Mouse (Mus musculus) lung, adult 2 months (tissue): Measurements from ENCODE around the gene Treml2. TPM values are rescaled to one million over a fixed set of nuclear protein-coding genes. Genes with fewer than 3 reads are reported as not detected.

Experiments used
- DNase-seq: peaks from one replicate; pipeline ENCODE4 v3.0.0; 2022
- H3K4me1 ChIP-seq: fragments of 200-500 bp; 2 replicates; pipeline ENCODE4 v1.6.1; 2011; ENCODE audit warnings: low read length; ENCODE audit not compliant: control insufficient read depth, insufficient read depth
- H3K4me3 ChIP-seq: fragments of 200-500 bp; replicated peaks from 2 replicates; pipeline ENCODE3; 2011; ENCODE audit warnings: low read depth, mild to moderate bottlenecking, control low read depth, low read length; ENCODE audit errors: extremely low read depth
- CTCF ChIP-seq: fragments of 200-500 bp; IDR thresholded peaks from 2 replicates; pipeline ENCODE4 v1.5.1; 2011; ENCODE audit warnings: mild to moderate bottlenecking, low read length, control low read depth; ENCODE audit not compliant: insufficient read depth
- POLR2A ChIP-seq: fragments of 200-500 bp; IDR thresholded peaks from 2 replicates; pipeline ENCODE4 v1.6.1; 2011; ENCODE audit warnings: low read depth, mild to moderate bottlenecking, control low read depth, low read length, borderline replicate concordance; ENCODE audit errors: extremely low read depth
- WGBS: fragments of 180-500 bp; shearing (Covaris S2); methylation state at CpG from one replicate; pipeline ENCODE4 v1.1.7; 2018; 5-methylcytosine and 5-hydroxymethylcytosine counted together
- polyA plus RNA-seq: library from polyadenylated mRNA; depleted of rRNA; stranded (reverse); fragments of >200 nt; gene quantifications from 2 replicates; pipeline ENCODE4 v1.2.3, GENCODE M21; 2012

Gene Treml2
- polyA plus RNA-seq, 1 experiment, result 6.0 TPM

DNA sequence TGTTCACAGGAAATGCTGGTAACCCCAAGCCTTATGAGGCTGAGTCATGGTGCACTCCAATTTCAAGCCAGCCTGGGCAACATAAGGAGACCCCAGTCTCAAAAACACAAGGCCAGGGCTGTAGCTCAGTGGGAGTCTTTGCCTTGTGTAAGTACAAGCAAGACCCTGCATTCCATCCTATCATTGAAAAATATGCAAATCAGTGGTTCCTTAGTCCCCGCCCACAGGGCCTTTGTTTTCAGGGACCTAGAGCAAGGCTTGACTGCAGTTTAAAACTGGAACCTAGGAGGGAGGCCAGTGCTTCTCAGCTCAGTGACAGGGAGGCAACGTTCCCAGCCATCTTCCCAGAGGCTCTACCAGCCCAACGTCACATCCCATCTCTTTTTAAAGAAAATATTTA lies 23.9 kb downstream of the Treml2 start:
- no peaks in the 10 kb centered on the region for H3K4me1 ChIP-seq
- WGBS, result 81% methylated on average over 3 of the region's 3 CpGs
- H3K4me3 ChIP-seq, result no peak overlapping the region
- no peak for DNase-seq
- no peak for TF ChIP-seq CTCF
- no peak for TF ChIP-seq POLR2A

DNA sequence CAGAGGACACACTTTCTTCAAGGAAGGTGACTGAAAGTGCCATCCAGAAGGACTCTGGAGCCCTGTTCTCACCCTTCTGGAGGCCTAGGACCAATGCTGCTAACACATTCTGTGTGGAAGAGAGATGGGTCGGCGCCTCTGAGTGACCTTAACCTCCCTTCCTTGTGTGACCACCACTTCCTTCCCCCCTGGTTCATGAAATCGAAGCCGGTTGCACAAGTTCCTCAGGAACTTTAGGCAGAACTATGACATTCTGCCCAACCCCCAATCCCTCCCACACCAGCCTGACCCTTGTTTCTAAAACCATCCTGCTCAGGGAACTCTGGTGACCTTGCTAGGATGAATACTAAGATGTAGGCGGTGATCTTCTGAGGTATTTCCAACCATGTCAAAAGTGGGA lies 25.0 kb downstream of the Treml2 start:
- TF ChIP-seq CTCF (no peak), POLR2A (no peak)
- H3K4me1 ChIP-seq, result no peaks in the 10 kb centered on the region
- H3K4me3 ChIP-seq, result no peak overlapping the region
- no peak for DNase-seq
- 61% methylated on average over 5 of the region's 5 CpGs for WGBS

DNA sequence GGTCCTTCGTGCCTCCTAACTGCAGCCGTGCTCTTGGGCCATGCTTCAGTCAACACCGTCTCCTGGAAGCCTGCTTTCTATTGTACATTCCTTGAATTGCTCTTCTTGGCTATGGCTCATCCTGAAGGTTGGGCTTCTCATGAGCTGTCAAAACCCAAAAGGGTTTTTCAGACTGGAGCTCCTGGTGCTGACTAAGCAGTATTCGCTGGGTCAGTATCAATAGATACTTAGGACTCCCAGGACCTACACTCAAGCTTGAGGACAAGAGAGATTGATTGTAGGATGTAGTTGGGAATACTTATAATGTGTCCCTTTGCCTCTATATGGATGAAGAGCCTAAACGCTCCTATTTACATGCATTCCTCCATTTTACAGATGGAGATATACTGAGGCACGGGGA lies 25.8 kb downstream of the Treml2 start:
- no peak for DNase-seq
- WGBS, result 89% methylated on average over 6 of the region's 6 CpGs
- Histone ChIP-seq H3K4me3 (no peak overlapping the region), H3K4me1 (no peaks in the 10 kb centered on the region)
- TF ChIP-seq POLR2A (no peak), CTCF (no peak)

DNA sequence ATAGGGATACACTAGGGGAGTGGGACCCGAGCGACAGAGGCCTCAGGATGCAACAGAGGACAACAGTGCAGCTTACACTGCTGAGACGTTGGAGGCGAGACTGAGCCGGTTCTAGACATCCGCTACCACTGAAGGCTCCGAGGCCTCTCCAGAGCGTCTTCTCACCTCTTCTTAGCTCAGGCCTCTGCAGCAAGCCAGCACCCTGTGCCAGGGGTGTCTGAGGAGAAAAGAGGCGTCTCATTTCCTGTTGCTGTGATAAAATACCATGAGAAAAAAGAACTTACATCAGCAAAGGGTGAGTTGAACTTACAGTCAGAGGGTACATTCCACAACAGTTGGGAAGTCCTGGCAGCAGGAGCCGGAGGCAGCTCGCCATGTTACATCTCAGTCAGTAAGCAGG lies 26.3 kb downstream of the Treml2 start:
- no peak for DNase-seq
- TF ChIP-seq POLR2A (no peak), CTCF (no peak)
- WGBS, result 74% methylated on average over 11 of the region's 11 CpGs

DNA sequence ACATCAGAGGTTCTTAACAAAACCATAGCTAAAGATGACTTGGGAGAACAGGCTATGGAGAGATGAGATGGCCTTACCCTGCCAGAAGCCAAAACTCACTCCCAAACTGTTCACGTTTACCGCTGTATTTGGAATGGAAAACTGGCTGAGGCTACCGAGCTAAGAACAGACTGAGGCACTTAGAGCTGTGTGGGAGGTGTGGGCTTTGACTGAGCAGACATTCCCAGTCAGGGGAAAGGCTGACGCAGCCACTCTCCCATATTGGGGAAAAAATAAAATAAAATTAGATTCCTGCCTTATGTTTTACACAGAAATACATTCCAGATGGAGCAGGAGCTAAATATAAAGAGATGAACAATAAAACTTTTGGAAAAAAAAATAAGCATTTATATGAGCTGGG lies 27.4 kb downstream of the Treml2 start:
- Histone ChIP-seq H3K4me1 (no peaks in the 10 kb centered on the region), H3K4me3 (no peak overlapping the region)
- TF ChIP-seq POLR2A, result no peak
- no peak for TF ChIP-seq CTCF
- DNase-seq, result no peak
- 69% methylated on average over 4 of the region's 4 CpGs for WGBS

More for the DNA sequence above, 26.3 kb downstream of the Treml2 start:
- Histone ChIP-seq H3K4me3 (no peak overlapping the region), H3K4me1 (no peaks in the 10 kb centered on the region)

DNA sequence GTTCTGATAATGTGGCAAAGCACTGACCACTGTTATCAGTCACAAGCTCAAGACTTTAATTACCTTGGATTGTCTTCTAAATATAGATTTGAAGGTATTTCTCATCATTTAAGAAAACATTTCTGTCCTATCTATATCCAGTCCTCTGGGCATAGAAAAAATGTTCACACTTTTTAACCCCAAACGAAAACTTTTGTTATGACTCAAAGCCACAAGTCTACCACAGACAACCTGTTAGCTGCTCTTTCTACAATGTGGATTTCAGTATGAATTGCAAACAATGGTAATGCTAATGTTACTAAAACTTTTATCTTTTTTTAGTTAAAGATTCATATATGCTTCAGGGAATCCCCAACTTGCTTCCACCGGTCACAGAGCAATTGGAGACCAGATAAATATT lies 33.2 kb downstream of the Treml2 start:
- no peak overlapping the region for H3K4me3 ChIP-seq
- no peak for TF ChIP-seq CTCF
- no peak for TF ChIP-seq POLR2A
- H3K4me1 ChIP-seq, result no peaks in the 10 kb centered on the region
- DNase-seq, result no peak
- WGBS, result 72% methylated on average over 2 of the region's 2 CpGs

DNA sequence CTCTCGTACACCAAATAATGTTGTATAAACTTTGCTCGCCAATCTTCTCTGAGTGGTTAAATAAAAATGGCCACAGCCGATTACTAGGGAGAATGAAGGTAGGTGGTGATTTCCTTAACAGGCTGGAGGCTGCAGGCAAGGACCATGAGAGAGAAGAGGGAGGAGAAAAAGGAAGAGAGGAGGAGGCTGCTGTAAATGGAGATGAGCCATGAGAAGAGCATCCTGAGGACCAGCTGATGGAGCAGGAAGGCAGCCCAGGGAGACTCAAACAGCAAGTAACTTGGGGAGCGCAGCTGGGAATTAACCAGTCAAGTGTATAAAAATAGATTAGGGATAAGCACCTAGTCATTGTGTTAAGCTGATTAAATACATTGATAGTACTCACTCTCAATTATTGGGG lies 34.9 kb downstream of the Treml2 start:
- WGBS, result 88% methylated on average over 4 of the region's 4 CpGs
- no peak for TF ChIP-seq POLR2A
- TF ChIP-seq CTCF, result no peak
- DNase-seq, result no peak
- no peaks in the 10 kb centered on the region for H3K4me1 ChIP-seq
- no peak overlapping the region for H3K4me3 ChIP-seq

DNA sequence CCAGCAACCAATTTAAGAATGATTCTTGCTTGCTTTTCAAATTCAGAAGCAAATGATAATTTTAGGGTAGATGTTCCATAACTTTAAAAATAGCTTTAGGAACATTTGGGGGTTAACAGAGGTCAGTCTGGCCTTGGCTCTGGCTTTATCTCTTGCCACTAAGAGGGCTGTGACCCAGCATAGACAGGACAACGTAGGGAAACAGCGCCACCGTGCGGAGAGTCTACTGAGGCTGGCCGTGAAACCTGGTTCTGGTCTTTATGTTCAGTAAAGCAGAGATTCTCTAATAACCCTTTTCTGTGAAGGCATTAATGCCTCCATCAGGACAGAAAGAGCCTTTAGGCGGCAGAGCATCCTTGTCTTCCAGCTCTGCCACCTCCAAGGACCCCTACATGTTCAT lies 37.6 kb downstream of the Treml2 start:
- Histone ChIP-seq H3K4me1 (no peaks in the 10 kb centered on the region), H3K4me3 (no peak overlapping the region)
- 5% methylated on average over 6 of the region's 6 CpGs for WGBS
- peak; percentile 76 for DNase-seq
- TF ChIP-seq CTCF (peak; percentile 89), POLR2A (no peak)

DNA sequence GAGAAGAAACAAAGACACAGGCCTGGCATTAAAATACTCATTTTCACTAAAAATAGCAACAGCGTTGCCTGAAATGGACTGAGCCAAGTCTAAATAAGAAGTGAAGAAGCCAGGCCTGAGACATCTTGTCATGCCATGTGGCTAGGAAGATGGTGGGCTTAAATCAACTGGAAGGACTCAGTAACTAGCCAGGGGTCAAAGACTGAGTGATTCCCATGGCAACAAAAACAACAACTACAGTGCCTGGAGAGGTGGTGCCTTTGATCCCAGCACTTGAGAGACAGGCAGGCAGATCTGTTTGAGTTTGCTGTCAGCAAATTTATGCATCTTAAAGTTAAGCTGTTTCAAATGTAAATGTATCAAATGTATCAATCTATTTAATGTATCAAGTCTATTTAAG lies 41.0 kb downstream of the Treml2 start:
- no peak for DNase-seq
- TF ChIP-seq POLR2A, result no peak
- no peak for TF ChIP-seq CTCF
- Histone ChIP-seq H3K4me1 (no peaks in the 10 kb centered on the region), H3K4me3 (no peak overlapping the region)
- 74% methylated on average over 1 of the region's 1 CpGs for WGBS

DNA sequence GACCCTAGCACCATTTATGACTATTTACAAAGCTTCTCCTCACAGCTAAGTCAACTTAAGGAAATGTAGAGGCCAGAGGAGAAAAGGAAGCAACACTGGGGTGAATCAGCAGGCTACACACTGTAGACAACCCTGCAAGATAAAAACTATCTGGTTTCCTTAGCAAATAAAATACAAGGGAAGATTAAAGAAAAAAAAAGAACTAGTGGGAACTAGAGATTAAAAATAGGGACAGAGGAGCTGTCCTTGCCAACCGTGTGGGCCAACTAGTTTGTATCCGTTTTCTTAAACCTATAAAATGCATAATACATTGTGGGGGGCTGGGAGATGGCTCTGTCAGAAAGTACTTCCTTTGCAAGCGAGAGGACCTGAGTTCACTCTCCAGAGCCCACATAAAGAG lies 42.6 kb downstream of the Treml2 start:
- DNase-seq, result no peak
- no peak for TF ChIP-seq CTCF
- WGBS, result 64% methylated on average over 3 of the region's 3 CpGs
- H3K4me1 ChIP-seq, result no peaks in the 10 kb centered on the region
- no peak overlapping the region for H3K4me3 ChIP-seq

DNA sequence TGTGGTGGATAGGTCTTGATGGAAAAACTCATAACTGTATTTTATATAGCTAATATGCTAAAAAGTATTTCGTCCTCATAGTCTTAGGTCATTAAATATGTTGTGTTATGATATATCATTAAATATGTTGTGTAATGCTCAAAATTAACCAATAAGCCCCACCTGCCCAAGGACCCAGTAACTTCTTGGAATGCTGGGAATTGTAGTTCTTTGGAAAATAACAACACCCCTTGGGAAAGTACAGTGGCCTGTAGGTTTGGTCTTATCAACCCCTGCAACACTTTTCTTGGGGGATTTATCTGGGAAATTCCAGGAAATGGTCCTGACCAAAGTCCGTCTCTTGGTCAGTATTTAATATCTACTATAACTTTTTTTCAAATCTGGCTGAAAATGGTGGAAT lies 43.8 kb downstream of the Treml2 start:
- Histone ChIP-seq H3K4me3 (no peak overlapping the region), H3K4me1 (no peaks in the 10 kb centered on the region)
- WGBS, result 86% methylated on average over 2 of the region's 2 CpGs
- TF ChIP-seq CTCF, result no peak
- DNase-seq, result no peak
